Mouse (Mus musculus): Measurements from ENCODE around the gene Zfyve28. TPM values are rescaled to one million over a fixed set of nuclear protein-coding genes. Genes with fewer than 3 reads are reported as not detected.
A peak's percentile ranks its signal among the peaks of the same experiment; 100 is the strongest.

Gene Zfyve28
- total and polyA plus RNA-seq, 2 experiments from 2014 or later = 4.0 to 12.2 TPM

DNA sequence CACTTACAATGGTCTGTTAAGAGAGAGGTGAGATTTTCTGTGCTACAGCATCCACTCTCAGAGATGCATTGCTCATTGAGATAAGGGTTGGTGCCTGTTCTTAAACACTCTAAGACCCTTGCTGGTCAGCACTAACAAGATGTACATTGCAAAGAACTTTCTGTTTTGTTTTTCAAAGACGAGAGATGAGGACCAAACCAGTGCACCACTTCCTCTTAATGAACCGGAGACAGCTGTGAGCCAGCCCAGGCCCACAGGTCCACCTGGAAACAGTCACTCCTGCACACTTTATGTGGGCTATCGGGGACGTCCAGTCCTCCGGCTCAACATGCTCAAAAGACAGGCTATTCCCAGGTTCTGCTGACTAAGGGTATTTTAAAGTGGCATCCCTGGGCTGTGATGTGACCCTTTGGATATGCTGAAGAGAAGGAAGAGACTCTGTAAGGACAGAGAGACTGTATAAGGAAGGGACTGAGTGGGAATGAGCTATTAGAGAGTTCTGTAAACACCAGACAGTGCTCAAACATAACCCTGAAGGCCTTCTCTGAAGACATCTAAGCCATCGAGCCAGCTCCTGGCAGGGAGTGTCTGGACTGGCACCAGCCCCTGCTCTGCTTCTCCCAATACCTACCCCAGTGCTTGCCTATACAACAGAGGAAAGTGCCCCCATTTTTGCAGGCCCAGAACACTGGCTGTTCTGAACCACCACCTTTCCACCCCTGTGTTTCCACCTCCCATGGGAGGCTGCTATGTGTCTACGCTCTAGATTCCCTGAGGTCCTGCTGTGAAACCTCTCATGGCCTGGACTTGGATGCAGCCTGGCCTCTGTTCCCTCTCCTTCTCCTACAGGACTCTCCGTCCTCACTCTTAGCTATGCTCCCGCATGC lies 57.4 kb downstream of the Zfyve28 start:
- 86% methylated on average over 9 of the region's 9 CpGs for WGBS
- Histone ChIP-seq H3K4me3 (ENCODE audit: low read depth, low read length) (no peak overlapping the region), H3K27me3 (ENCODE audit: insufficient read depth, low read length) (no peaks in the 10 kb centered on the region), H3K4me1 (ENCODE audit: insufficient read depth) (no peaks in the 10 kb centered on the region), H3K36me3 (ENCODE audit: insufficient read depth) (no peaks in the 10 kb centered on the region; the same call in 1 of the 2 replicates), H3K4me2 (ENCODE audit: low read depth) (no peak overlapping the region), H3K9ac (no peak overlapping the region), H3K27ac (ENCODE audit: low read depth, low read length) (no peak overlapping the region), H3K9me3 (ENCODE audit: low read length) (no peaks in the 10 kb centered on the region)
- DNase-seq (no peak), ATAC-seq (no peak)
- no peak for TF ChIP-seq CTCF (IDR thresholded peaks at IDR 0.05; ENCODE audit: low read depth)

DNA sequence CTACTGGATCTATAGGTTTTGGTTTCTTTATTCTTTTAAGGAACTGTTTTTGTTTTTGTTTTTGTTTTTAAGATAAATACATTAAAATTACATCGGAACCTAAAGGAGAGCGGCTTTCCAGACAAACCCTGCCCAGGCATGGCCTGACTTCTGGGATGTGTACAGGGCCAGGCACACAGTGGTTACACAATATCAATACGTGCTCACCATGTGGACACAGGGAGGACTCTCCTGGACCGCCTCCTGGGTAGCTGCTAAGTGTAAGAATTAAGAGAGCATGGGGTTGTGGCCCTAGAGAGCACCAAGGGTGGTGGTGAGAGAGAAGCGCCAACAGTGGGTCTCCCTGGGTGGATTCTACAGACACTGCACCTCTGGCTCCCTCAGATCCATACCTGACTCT lies 58.7 kb downstream of the Zfyve28 start:
- no peak overlapping the region for H3K4me3 ChIP-seq (ENCODE audit: low read depth, low read length)
- H3K4me1 ChIP-seq (ENCODE audit: insufficient read depth) = no peaks in the 10 kb centered on the region
- no peaks in the 10 kb centered on the region; the same call in 1 of the 2 replicates for H3K36me3 ChIP-seq (ENCODE audit: insufficient read depth)
- no peak for DNase-seq
- H3K9ac ChIP-seq = no peak overlapping the region
- no peaks in the 10 kb centered on the region for H3K9me3 ChIP-seq (ENCODE audit: low read length)
- no peaks in the 10 kb centered on the region for H3K27me3 ChIP-seq (ENCODE audit: insufficient read depth, low read length)
- WGBS = 96% methylated on average over 5 of the region's 5 CpGs
- no peak overlapping the region for H3K4me2 ChIP-seq (ENCODE audit: low read depth)
- TF ChIP-seq CTCF (IDR thresholded peaks at IDR 0.05; ENCODE audit: low read depth) = no peak
- H3K27ac ChIP-seq (ENCODE audit: low read depth, low read length) = no peak overlapping the region
- ATAC-seq = no peak

DNA sequence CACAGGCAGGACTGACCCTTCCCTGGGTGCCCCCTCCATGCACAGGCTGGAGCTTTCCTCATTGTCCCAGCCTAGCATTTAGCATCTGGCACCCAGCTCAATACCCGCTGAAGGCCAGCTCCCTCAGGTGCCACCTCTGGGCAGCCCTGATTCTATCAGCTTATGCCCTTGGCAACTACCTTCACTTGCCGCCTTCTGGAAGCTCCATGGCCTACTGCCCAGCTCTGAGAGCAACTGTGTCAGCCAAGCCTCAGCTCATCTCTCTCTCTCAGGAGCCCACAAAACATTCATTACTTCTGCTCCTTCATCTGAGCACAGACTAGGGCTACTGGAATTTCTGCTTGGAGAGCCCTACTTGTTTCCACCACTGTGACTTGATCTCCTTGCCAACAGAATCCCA lies 62.7 kb downstream of the Zfyve28 start:
- Histone ChIP-seq H3K36me3 (ENCODE audit: insufficient read depth) (no peaks in the 10 kb centered on the region), H3K9me3 (ENCODE audit: low read length) (no peaks in the 10 kb centered on the region), H3K9ac (no peak overlapping the region), H3K4me2 (ENCODE audit: low read depth) (no peak overlapping the region), H3K4me3 (ENCODE audit: low read depth, low read length) (no peak overlapping the region), H3K27me3 (ENCODE audit: insufficient read depth, low read length) (no peaks in the 10 kb centered on the region), H3K27ac (ENCODE audit: low read depth, low read length) (no peak overlapping the region), H3K4me1 (ENCODE audit: insufficient read depth) (no peaks in the 10 kb centered on the region)
- no peak for DNase-seq
- 80% methylated on average over 2 of the region's 2 CpGs for WGBS
- no peak for TF ChIP-seq CTCF (IDR thresholded peaks at IDR 0.05; ENCODE audit: low read depth)
- no peak for ATAC-seq

DNA sequence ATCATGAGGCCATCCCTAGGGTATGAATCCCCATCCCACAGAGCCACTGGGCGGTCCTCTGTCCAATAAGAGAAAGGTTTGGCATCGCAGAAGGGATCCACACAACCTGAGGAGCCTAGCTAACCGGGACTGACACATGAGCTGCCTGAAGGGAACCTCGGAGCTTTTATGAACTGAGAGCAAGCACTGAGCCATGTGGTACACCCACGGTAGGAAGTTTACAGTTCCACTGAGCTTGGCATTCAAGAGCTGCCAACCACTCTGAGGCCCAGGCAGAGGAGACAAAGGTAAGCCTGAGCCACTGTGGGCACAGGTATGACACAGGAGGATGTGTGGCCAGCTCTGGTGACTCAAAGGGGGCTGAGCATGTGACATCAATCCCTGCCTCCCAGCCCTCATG lies 63.7 kb downstream of the Zfyve28 start:
- Histone ChIP-seq H3K9me3 (ENCODE audit: low read length) (no peaks in the 10 kb centered on the region), H3K4me3 (ENCODE audit: low read depth, low read length) (no peak overlapping the region), H3K4me2 (ENCODE audit: low read depth) (no peak overlapping the region), H3K9ac (no peak overlapping the region), H3K27ac (ENCODE audit: low read depth, low read length) (no peak overlapping the region), H3K4me1 (ENCODE audit: insufficient read depth) (no peaks in the 10 kb centered on the region), H3K27me3 (ENCODE audit: insufficient read depth, low read length) (no peaks in the 10 kb centered on the region), H3K36me3 (ENCODE audit: insufficient read depth) (no peaks in the 10 kb centered on the region)
- no peak for TF ChIP-seq CTCF (IDR thresholded peaks at IDR 0.05; ENCODE audit: low read depth)
- 77% methylated on average over 5 of the region's 5 CpGs for WGBS
- DNase-seq = no peak
- ATAC-seq = no peak

DNA sequence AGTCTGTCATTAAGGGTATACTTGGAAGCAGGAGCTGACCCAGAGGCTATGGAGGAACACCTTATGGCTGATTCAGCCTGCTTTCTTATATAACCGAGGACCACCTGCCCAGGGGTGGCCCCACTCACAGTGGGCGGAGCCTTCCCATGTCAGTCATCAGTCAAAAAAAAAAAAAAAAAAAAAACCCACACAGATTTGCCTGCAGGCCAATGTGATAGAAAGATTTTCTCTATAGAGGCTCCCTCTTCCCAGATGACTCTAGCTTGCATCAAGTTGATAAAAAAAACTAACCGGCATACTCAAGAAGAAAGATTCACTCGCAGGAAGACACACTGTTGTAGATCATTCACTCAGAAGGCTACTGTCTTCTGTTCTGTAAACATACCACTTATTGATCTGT lies 68.2 kb downstream of the Zfyve28 start:
- Histone ChIP-seq H3K9me3 (ENCODE audit: low read length) (no peaks in the 10 kb centered on the region), H3K4me1 (ENCODE audit: insufficient read depth) (no peaks in the 10 kb centered on the region), H3K27me3 (ENCODE audit: insufficient read depth, low read length) (no peaks in the 10 kb centered on the region), H3K9ac (no peak overlapping the region), H3K27ac (ENCODE audit: low read depth, low read length) (no peak overlapping the region), H3K4me2 (ENCODE audit: low read depth) (no peak overlapping the region), H3K36me3 (ENCODE audit: insufficient read depth) (no peaks in the 10 kb centered on the region), H3K4me3 (ENCODE audit: low read depth, low read length) (no peak overlapping the region)
- ATAC-seq (no peak), DNase-seq (no peak)
- no peak for TF ChIP-seq CTCF (IDR thresholded peaks at IDR 0.05; ENCODE audit: low read depth)
- WGBS = 88% methylated on average over 4 of the region's 4 CpGs

DNA sequence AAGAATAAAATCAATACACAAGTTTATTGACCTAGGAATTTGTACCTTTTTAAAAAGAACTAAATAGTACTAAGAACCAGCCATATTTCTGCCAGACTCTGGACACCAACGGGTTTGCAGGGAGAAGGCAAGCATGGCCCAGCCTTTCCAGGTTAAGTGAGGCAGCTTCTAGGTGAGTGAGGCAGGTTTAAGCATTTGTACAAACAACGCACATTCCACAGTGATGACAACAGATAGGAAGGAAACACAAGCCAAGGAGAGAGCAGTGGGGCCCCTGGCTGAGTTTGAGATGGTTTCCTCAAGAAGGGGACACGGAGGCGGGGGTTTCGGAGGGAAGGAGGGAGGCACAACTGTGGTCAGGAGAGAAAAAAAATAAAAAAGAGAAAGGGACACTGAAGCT lies 69.6 kb downstream of the Zfyve28 start:
- Histone ChIP-seq H3K4me1 (ENCODE audit: insufficient read depth) (no peaks in the 10 kb centered on the region), H3K4me2 (ENCODE audit: low read depth) (no peak overlapping the region), H3K4me3 (ENCODE audit: low read depth, low read length) (no peak overlapping the region), H3K9ac (no peak overlapping the region), H3K27ac (ENCODE audit: low read depth, low read length) (no peak overlapping the region), H3K27me3 (ENCODE audit: insufficient read depth, low read length) (no peaks in the 10 kb centered on the region), H3K36me3 (ENCODE audit: insufficient read depth) (no peaks in the 10 kb centered on the region), H3K9me3 (ENCODE audit: low read length) (no peaks in the 10 kb centered on the region)
- DNase-seq = no peak
- 83% methylated on average over 5 of the region's 5 CpGs for WGBS
- no peak for TF ChIP-seq CTCF (IDR thresholded peaks at IDR 0.05; ENCODE audit: low read depth)
- no peak for ATAC-seq

DNA sequence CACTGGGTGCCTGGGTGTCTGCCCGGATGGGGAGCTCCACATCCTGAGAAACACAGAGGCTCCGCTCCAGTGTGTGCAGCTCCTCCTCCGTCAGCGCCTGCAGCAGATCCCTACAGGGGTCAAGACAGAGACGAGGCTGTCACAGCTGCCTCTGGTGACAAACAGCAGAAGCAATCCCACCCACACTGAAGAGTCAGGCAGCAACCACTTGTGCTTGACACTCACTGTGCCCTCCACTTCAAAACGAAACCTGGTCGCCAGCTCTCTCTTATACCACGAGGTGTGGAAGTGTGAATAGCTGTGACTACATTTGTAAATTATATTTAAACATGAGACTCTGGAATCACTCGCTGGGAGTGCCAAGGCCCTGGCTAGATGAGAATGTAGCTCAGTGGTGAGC lies 70.5 kb downstream of the Zfyve28 start:
- ATAC-seq (peak; percentile 50), DNase-seq (no peak)
- 73% methylated on average over 9 of the region's 9 CpGs for WGBS
- H3K4me1 ChIP-seq (ENCODE audit: insufficient read depth) = no peaks in the 10 kb centered on the region
- H3K9me3 ChIP-seq (ENCODE audit: low read length) = no peaks in the 10 kb centered on the region
- H3K36me3 ChIP-seq (ENCODE audit: insufficient read depth) = no peaks in the 10 kb centered on the region
- no peak overlapping the region for H3K4me2 ChIP-seq (ENCODE audit: low read depth)
- no peaks in the 10 kb centered on the region for H3K27me3 ChIP-seq (ENCODE audit: insufficient read depth, low read length)
- H3K27ac ChIP-seq (ENCODE audit: low read depth, low read length) = no peak overlapping the region
- H3K4me3 ChIP-seq (ENCODE audit: low read depth, low read length) = no peak overlapping the region
- H3K9ac ChIP-seq = no peak overlapping the region
- no peak for TF ChIP-seq CTCF (IDR thresholded peaks at IDR 0.05; ENCODE audit: low read depth)

All from forebrain, postnatal 0 days (tissue).